Mouse (Mus musculus): ENCODE results near the gene Pacsin1.

GRCm38 (mm10) chr17:27650586-27650985 is 4.7 kb upstream of the Pacsin1 start:
- no peak for TF ChIP-seq EP300 (IDR thresholded peaks at IDR 0.05; ENCODE audit: low read depth)
- no peak for TF ChIP-seq CTCF (IDR thresholded peaks at IDR 0.05; ENCODE audit: low read depth)

Measured in liver, embryonic 14.5 days (tissue).